Mouse (Mus musculus): Measurements from ENCODE around the gene Cbfb.

DNA sequence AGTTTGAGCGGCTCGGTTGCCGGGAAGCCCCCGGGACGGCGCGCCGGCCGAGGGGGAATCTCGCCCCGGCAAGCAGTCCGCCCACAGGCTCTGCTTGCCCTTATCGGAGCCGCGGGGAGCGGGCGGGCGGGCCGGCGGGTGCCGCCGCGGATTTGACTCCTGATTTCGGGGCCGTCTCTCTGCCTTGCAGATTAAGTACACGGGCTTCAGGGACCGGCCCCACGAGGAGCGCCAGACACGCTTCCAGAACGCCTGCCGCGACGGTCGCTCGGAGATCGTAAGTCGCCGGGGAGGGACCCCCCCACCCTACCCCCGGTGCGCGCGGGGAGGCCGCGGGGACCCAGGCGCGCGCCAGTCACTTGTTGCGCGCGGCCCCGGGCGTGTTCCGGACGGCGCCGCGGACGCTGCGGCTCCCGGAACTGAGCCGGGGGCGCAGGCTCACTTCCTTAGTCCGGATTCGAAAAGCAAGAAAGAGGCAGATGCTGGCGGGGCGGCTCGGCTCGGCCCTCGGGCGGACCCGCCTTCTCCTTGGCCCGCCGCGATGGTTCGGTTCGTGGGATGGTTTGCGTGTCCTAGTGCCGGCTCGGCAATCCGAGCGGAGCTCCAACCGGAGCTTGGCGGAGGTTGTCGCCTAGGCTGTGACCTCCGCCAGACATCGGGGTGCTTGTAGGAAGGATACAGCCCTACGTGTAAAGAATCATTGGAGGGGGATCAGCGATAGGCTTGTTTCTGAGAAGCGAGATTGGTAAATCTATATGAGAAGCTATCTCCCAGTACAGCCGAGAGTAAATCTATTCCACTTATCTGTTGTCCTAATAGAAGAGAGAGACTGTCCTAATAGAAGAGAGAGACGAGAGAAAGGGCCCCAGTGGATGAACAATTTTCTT lies 885 bp downstream of the Cbfb start:
- no peak for TF ChIP-seq CTCF (IDR thresholded peaks at IDR 0.05; ENCODE audit: insufficient read depth, low read length)
- no peak for TF ChIP-seq POLR2A (IDR thresholded peaks at IDR 0.05; ENCODE audit: borderline replicate concordance, extremely low read depth, low read depth, low read length)
